ENCODE assay signal across 16 mouse cellular contexts in the genomic region with DNA sequence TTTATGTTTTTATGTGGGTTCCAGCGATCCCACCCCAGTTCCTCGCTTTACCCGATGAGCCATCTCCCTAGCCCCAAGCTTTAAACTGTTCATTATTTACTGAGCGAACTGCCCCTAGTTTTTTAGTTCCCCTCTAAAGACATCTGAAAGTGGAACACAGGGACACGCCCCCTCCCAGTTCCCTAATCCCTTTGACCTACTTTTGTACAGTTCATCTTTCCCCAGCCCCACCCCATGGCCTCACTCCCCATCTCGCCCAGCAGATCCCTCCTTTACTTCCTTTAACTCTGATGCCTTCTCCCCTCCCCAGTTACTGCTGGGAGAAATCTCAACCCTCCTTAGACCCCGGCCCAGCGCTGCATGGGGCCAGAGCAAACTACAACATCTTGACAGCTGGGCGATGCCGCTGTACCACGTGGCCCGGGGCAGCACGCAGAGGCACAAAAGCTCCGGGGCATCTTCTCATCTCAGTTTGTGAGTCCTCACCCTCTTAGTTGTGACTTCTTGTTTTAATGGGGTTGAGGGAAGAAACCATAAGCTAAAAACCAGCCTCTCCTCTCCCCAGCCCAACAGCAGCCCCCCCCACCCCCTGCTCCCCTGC. TPM values are rescaled to one million over a fixed set of nuclear protein-coding genes. Genes with fewer than 3 reads are reported as not detected.
A peak's percentile ranks its signal among the peaks of the same experiment; 100 is the strongest.
DNase-seq lines count a peak whose midpoint lies in the region; ATAC-seq and TF ChIP-seq lines count a peak whose summit lies in the region.
"Had no signal": no experiment of that assay in that cellular context is flagged by ENCODE, and none has a peak within 500 bp of the region (broad histone marks: within the 10 kb centered on the region; RNA-seq: fewer than 3 reads in every experiment).

No protein-coding gene starts in this region.

- no peaks in the 10 kb centered on the region for H3K36me3 ChIP-seq in liver, embryonic 11.5 days (ENCODE audit: control insufficient read depth, insufficient read depth, low read length)
- H3K36me3 ChIP-seq in liver, embryonic 12.5 days = no peaks in the 10 kb centered on the region
- no peaks in the 10 kb centered on the region for H3K36me3 ChIP-seq in intestine, postnatal 0 days (ENCODE audit: control insufficient read depth, insufficient read depth)
- no peaks in the 10 kb centered on the region for H3K36me3 ChIP-seq in limb, embryonic 10.5 days
- H3K36me3 ChIP-seq: embryonic facial prominence, embryonic 15.5 days; heart, embryonic 13.5 days; hindbrain, embryonic 15.5 days; limb, embryonic 12.5 days; neural tube, embryonic 12.5 days had no signal

- DNase-seq in liver, embryonic 11.5 days (ENCODE audit: low spot score) = no peak
- DNase-seq in retina, embryonic 14.5 days (ENCODE audit: low spot score) = peak; percentile 79
- DNase-seq in layer of hippocampus, postnatal 36 days = no peak
- DNase-seq in limb, embryonic 10.5 days (ENCODE audit: low spot score) = no peak
- DNase-seq: cerebellum, adult 9-10 months had no signal

- no peak for TF ChIP-seq POLR2A in bone marrow, adult 2 months (IDR thresholded peaks at IDR 0.05; ENCODE audit: borderline replicate concordance, control insufficient read depth, low read depth, low read length)

- H3K9me3 ChIP-seq in liver, embryonic 11.5 days (ENCODE audit: control insufficient read depth, low read length) = no peaks in the 10 kb centered on the region
- H3K9me3 ChIP-seq in liver, embryonic 12.5 days (replicated peaks) = no peaks in the 10 kb centered on the region
- no peaks in the 10 kb centered on the region for H3K9me3 ChIP-seq in intestine, postnatal 0 days (ENCODE audit: control insufficient read depth)
- H3K9me3 ChIP-seq in limb, embryonic 10.5 days (replicated peaks) = no peaks in the 10 kb centered on the region
- H3K9me3 ChIP-seq: embryonic facial prominence, embryonic 15.5 days; heart, embryonic 13.5 days; hindbrain, embryonic 15.5 days; limb, embryonic 12.5 days; neural tube, embryonic 12.5 days had no signal

- peaks cover 8% of the 10 kb centered on the region for H3K4me1 ChIP-seq in liver, embryonic 11.5 days (replicated peaks; ENCODE audit: control insufficient read depth, insufficient read depth, low read length)
- H3K4me1 ChIP-seq in liver, embryonic 12.5 days = peaks cover 17% of the 10 kb centered on the region
- peaks cover 4% of the 10 kb centered on the region for H3K4me1 ChIP-seq in bone marrow, adult 2 months (ENCODE audit: control insufficient read depth, insufficient read depth, low read length)
- H3K4me1 ChIP-seq in intestine, postnatal 0 days (replicated peaks; ENCODE audit: control insufficient read depth, insufficient read depth, low read length) = peaks cover 3% of the 10 kb centered on the region; the same call in 1 of the 2 replicates
- 0 out of 2 replicates have a peak, but pooled peaks cover 5% of the 10 kb centered on the region for H3K4me1 ChIP-seq in limb, embryonic 10.5 days
- H3K4me1 ChIP-seq: limb, embryonic 12.5 days; neural tube, embryonic 12.5 days had no signal

- TF ChIP-seq CTCF in bone marrow, adult 2 months (IDR thresholded peaks at IDR 0.05; ENCODE audit: control insufficient read depth, insufficient read depth, low read length) = no peak
- no peak for TF ChIP-seq CTCF in intestine, postnatal 0 days (IDR thresholded peaks at IDR 0.05; ENCODE audit: low read depth)

- no peak overlapping the region for H3K27ac ChIP-seq in liver, embryonic 11.5 days (ENCODE audit: low read depth, low read length)
- no peak overlapping the region for H3K27ac ChIP-seq in liver, embryonic 12.5 days
- H3K27ac ChIP-seq in bone marrow, adult 2 months (ENCODE audit: control insufficient read depth, insufficient read depth, low read depth, low read length, poor library complexity) = peak overlapping the region; percentile 64; the same call in 1 of the 2 replicates
- peak overlapping the region; percentile 51; the same call in 1 of the 2 replicates for H3K27ac ChIP-seq in intestine, postnatal 0 days (ENCODE audit: low read depth, low read length)
- H3K27ac ChIP-seq in limb, embryonic 10.5 days = no peak overlapping the region
- H3K27ac ChIP-seq: embryonic facial prominence, embryonic 15.5 days; heart, embryonic 13.5 days; hindbrain, embryonic 15.5 days; kidney, postnatal 0 days; limb, embryonic 12.5 days; neural tube, embryonic 12.5 days; stomach, postnatal 0 days had no signal

- no peak for ATAC-seq in liver, embryonic 11.5 days (replicated peaks; ENCODE audit: low FRiP score)
- no peak for ATAC-seq in liver, embryonic 12.5 days
- ATAC-seq in intestine, postnatal 0 days = no peak
- ATAC-seq: forebrain, embryonic 16.5 days had no signal

- H3K27me3 ChIP-seq in liver, embryonic 11.5 days (replicated peaks; ENCODE audit: control insufficient read depth, insufficient read depth, low read length) = no peaks in the 10 kb centered on the region
- H3K27me3 ChIP-seq in liver, embryonic 12.5 days (replicated peaks) = 0 out of 2 replicates have a peak, but pooled peaks cover 9% of the 10 kb centered on the region
- no peaks in the 10 kb centered on the region for H3K27me3 ChIP-seq in intestine, postnatal 0 days (replicated peaks; ENCODE audit: control insufficient read depth, insufficient read depth, low read length)
- H3K27me3 ChIP-seq in limb, embryonic 10.5 days (ENCODE audit: low read depth, poor library complexity, severe bottlenecking) = peaks cover 18% of the 10 kb centered on the region; the same call in 1 of the 2 replicates
- H3K27me3 ChIP-seq: embryonic facial prominence, embryonic 15.5 days; hindbrain, embryonic 15.5 days; neural tube, embryonic 12.5 days had no signal

- H3K4me2 ChIP-seq in liver, embryonic 11.5 days = 0 out of 2 replicates have a peak overlapping the region, but pooled peaks have one; percentile 16
- H3K4me2 ChIP-seq in liver, embryonic 12.5 days = no peak overlapping the region
- H3K4me2 ChIP-seq in intestine, postnatal 0 days (replicated peaks; ENCODE audit: low read depth) = peak overlapping the region; percentile 35
- H3K4me2 ChIP-seq: embryonic facial prominence, embryonic 15.5 days; heart, embryonic 13.5 days; hindbrain, embryonic 15.5 days; limb, embryonic 12.5 days; neural tube, embryonic 12.5 days had no signal

- H3K4me3 ChIP-seq in liver, embryonic 11.5 days (ENCODE audit: low read depth, low read length) = no peak overlapping the region
- H3K4me3 ChIP-seq in liver, embryonic 12.5 days = no peak overlapping the region
- peak overlapping the region; percentile 50 for H3K4me3 ChIP-seq in bone marrow, adult 2 months (replicated peaks; ENCODE audit: control insufficient read depth, low read depth, low read length)
- H3K4me3 ChIP-seq in intestine, postnatal 0 days (ENCODE audit: low read depth, low read length) = no peak overlapping the region
- H3K4me3 ChIP-seq in limb, embryonic 10.5 days = no peak overlapping the region
- H3K4me3 ChIP-seq: embryonic facial prominence, embryonic 15.5 days; heart, embryonic 13.5 days; hindbrain, embryonic 15.5 days; limb, embryonic 12.5 days; neural tube, embryonic 12.5 days had no signal

- 51% methylated on average over 14 of the region's 14 CpGs for WGBS in liver, embryonic 11.5 days
- 35% methylated on average over 14 of the region's 14 CpGs for WGBS in liver, embryonic 12.5 days (ENCODE audit: insufficient replicate concordance)
- 23% methylated on average over 14 of the region's 14 CpGs for WGBS in bone marrow, adult 2 months
- WGBS in intestine, postnatal 0 days = 44% methylated on average over 14 of the region's 14 CpGs
- 58% methylated on average over 14 of the region's 14 CpGs for WGBS in limb, embryonic 10.5 days

- no peak overlapping the region for H3K9ac ChIP-seq in liver, embryonic 11.5 days (ENCODE audit: low read depth, low read length)
- no peak overlapping the region for H3K9ac ChIP-seq in liver, embryonic 12.5 days
- no peak overlapping the region for H3K9ac ChIP-seq in intestine, postnatal 0 days (ENCODE audit: low read depth, low read length)
- H3K9ac ChIP-seq: embryonic facial prominence, embryonic 15.5 days; heart, embryonic 13.5 days; hindbrain, embryonic 15.5 days; limb, embryonic 12.5 days; neural tube, embryonic 12.5 days had no signal

RNA-seq across cellular contexts. Expression of gene Elmo2, which starts 6.4 kb away (rescaled TPM):
- 36.4 and 42.4 TPM in 2 replicates for polyA plus RNA-seq in liver, embryonic 11.5 days (2014; fragmentation: Nextera tagmentation; extraction: Ambion mirVana)
- polyA plus RNA-seq in liver, embryonic 12.5 days (2016; fragmentation: Nextera tagmentation; extraction: Ambion mirVana) = 20.5 and 21.7 TPM in 2 replicates
- 11.4 and 29.8 TPM in 2 replicates for polyA plus RNA-seq in bone marrow, adult 2 months (2011; ENCODE audit: insufficient read depth, insufficient read length, low replicate concordance, missing spikeins)
- polyA plus RNA-seq in intestine, postnatal 0 days (2015; fragmentation: Nextera tagmentation; extraction: Ambion mirVana) = 62.2 and 63.6 TPM in 2 replicates
- 100 to 1,000 TPM; 179 to 195 TPM for total RNA-seq in layer of hippocampus, postnatal 36 days (2021)
- 76.9 and 94.2 TPM in 2 replicates for polyA plus RNA-seq in limb, embryonic 10.5 days (2016; fragmentation: Nextera tagmentation; extraction: Ambion mirVana)

RNA-seq across cellular contexts. Expression of gene Zfp663, which starts 35.8 kb away (rescaled TPM):
- 0.07 and 0.29 TPM in 2 replicates for polyA plus RNA-seq in liver, embryonic 11.5 days (2014; fragmentation: Nextera tagmentation; extraction: Ambion mirVana)
- polyA plus RNA-seq in liver, embryonic 12.5 days (2016; fragmentation: Nextera tagmentation; extraction: Ambion mirVana) = 0.14 TPM in 1 of 2 replicates, not detected in the other
- polyA plus RNA-seq in bone marrow, adult 2 months (2011; ENCODE audit: insufficient read depth, insufficient read length, low replicate concordance, missing spikeins) = not detected in 2 replicates
- 0.23 and 0.44 TPM in 2 replicates for polyA plus RNA-seq in intestine, postnatal 0 days (2015; fragmentation: Nextera tagmentation; extraction: Ambion mirVana)
- total RNA-seq in layer of hippocampus, postnatal 36 days (2021) = under 1 TPM; 0.15 to 0.66 TPM
- polyA plus RNA-seq in limb, embryonic 10.5 days (2016; fragmentation: Nextera tagmentation; extraction: Ambion mirVana) = 0.64 and 1.3 TPM in 2 replicates

RNA-seq across cellular contexts. Expression of gene Slc35c2, which starts 45.0 kb away (rescaled TPM):
- 53.0 and 64.4 TPM in 2 replicates for polyA plus RNA-seq in liver, embryonic 11.5 days (2014; fragmentation: Nextera tagmentation; extraction: Ambion mirVana)
- 41.6 and 46.2 TPM in 2 replicates for polyA plus RNA-seq in liver, embryonic 12.5 days (2016; fragmentation: Nextera tagmentation; extraction: Ambion mirVana)
- polyA plus RNA-seq in bone marrow, adult 2 months (2011; ENCODE audit: insufficient read depth, insufficient read length, low replicate concordance, missing spikeins) = 44.3 and 79.2 TPM in 2 replicates
- polyA plus RNA-seq in intestine, postnatal 0 days (2015; fragmentation: Nextera tagmentation; extraction: Ambion mirVana) = 199 and 209 TPM in 2 replicates
- 10 to 100 TPM; 94.0 to 98.4 TPM for total RNA-seq in layer of hippocampus, postnatal 36 days (2021)
- 61.3 and 65.5 TPM in 2 replicates for polyA plus RNA-seq in limb, embryonic 10.5 days (2016; fragmentation: Nextera tagmentation; extraction: Ambion mirVana)

RNA-seq across cellular contexts. Expression of gene Zfp334, which starts 55.3 kb away (rescaled TPM):
- polyA plus RNA-seq in liver, embryonic 11.5 days (2014; fragmentation: Nextera tagmentation; extraction: Ambion mirVana) = 5.9 and 6.1 TPM in 2 replicates
- polyA plus RNA-seq in liver, embryonic 12.5 days (2016; fragmentation: Nextera tagmentation; extraction: Ambion mirVana) = 2.5 and 2.7 TPM in 2 replicates
- polyA plus RNA-seq in bone marrow, adult 2 months (2011; ENCODE audit: insufficient read depth, insufficient read length, low replicate concordance, missing spikeins) = 0.36 and 0.42 TPM in 2 replicates
- polyA plus RNA-seq in intestine, postnatal 0 days (2015; fragmentation: Nextera tagmentation; extraction: Ambion mirVana) = 0.82 and 0.90 TPM in 2 replicates
- total RNA-seq in layer of hippocampus, postnatal 36 days (2021) = 10 to 100 TPM; 15.6 to 16.5 TPM
- 18.8 and 20.2 TPM in 2 replicates for polyA plus RNA-seq in limb, embryonic 10.5 days (2016; fragmentation: Nextera tagmentation; extraction: Ambion mirVana)

Comparison
In these comparisons a context has a peak if more than half of its experiments do, and no peak if none do; other contexts are left out.
1. H3K27ac ChIP-seq: peak in bone marrow, adult 2 months (single experiment) and intestine, postnatal 0 days (single experiment); none in liver, embryonic 11.5 days (single experiment), liver, embryonic 12.5 days (single experiment) and limb, embryonic 10.5 days (single experiment).